Mouse (Mus musculus) hematopoietic stem cell, adult 5-6 weeks (primary cell): ENCODE measurements around the gene Nipsnap3a. TPM values are rescaled to one million over a fixed set of nuclear protein-coding genes. Genes with fewer than 3 reads are reported as not detected.

Experiments
- ATAC-seq, 2 experiments: fragments of 125-278 bp in 1 of 2; replicated peaks in 1 of 2; 2 replicates each; pipeline ENCODE4 v1.8.0; 2016 to 2017; ENCODE audit warnings: inconsistent platforms in 2 of 2, mild to moderate bottlenecking in 2 of 2, moderate number of reproducible peaks in 2 of 2, low read depth in 1 of 2, moderate TSS enrichment in 1 of 2; ENCODE audit not compliant: low FRiP score in 2 of 2, poor library complexity in 2 of 2, severe bottlenecking in 2 of 2, insufficient read depth in 1 of 2, low TSS enrichment in 1 of 2
- total RNA-seq: library from RNA; stranded (forward); fragments of 172-1452, 232-1000 nt; gene quantifications from 2 replicates; pipeline ENCODE4 v1.2.3, GENCODE M21; 2017

Gene Nipsnap3a
- not detected in 2 replicates for total RNA-seq

GRCm38 (mm10) chr4:52989248-52989647 is at the start of gene Nipsnap3a:
Gene Nipsnap3a, plus strand, starts transcription at chr4:52989272.
- peak; percentile 42 to 56; a peak in 2 of 4 replicates for ATAC-seq

GRCm38 (mm10) chr4:52946665-52947064 is 42.4 kb upstream of the Nipsnap3a start:
- ATAC-seq, result no peak

DNA sequence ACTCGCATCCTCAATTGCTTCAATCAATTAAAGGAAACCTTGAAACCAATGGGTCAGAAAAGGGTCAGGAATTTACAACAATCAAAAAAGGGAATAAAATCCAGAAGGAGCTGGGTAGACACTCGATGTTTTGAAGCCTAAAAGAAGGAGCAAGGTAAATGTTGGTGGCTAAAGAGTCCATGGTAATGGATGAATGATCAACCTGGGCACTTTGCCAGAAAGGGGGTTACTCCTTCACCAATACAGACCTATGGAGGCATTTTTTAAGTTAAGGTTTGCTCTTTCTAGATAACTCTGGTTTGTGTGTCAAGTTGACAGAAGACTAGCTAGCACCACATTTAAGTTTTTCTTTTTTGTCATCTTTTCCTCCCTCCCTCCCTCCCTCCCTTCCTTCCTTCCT is 40.1 kb upstream of the Nipsnap3a start:
- ATAC-seq, result no peak

GRCm38 (mm10) chr4:52958693-52959092 is 30.4 kb upstream of the Nipsnap3a start:
- ATAC-seq, result peak; percentile 45 to 75; a peak in 3 of 4 replicates

DNA sequence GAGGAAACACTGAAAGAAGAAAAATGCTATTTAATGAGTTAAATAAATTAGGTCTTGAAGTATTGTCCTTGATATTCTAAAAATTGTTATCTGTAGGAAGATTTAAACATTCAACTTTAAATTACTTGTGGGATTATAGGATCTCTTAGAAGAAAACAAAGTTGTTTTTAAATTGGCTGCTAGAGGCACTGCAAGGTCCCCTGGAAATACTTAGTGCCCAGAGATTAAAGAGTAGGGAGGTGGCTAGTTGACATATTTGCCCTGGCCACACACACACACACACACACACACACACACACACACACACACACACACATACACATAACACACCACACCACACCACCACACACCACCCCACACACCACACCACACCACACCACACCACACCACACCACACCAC is 24.8 kb upstream of the Nipsnap3a start, which contains the start of gene Olfr270:
Gene Olfr270 (plus strand): TSS at position 301 of the 400 bp plus-strand sequence.
- no peak for ATAC-seq

- peak; percentile 56 to 60; a peak in 3 of 4 replicates for ATAC-seq
Observed at GRCm38 (mm10) chr4:52985216-52985615, 3.9 kb upstream of the Nipsnap3a start.

- no peak for ATAC-seq
Observed at GRCm38 (mm10) chr4:52986266-52986665, 2.8 kb upstream of the Nipsnap3a start.

DNA sequence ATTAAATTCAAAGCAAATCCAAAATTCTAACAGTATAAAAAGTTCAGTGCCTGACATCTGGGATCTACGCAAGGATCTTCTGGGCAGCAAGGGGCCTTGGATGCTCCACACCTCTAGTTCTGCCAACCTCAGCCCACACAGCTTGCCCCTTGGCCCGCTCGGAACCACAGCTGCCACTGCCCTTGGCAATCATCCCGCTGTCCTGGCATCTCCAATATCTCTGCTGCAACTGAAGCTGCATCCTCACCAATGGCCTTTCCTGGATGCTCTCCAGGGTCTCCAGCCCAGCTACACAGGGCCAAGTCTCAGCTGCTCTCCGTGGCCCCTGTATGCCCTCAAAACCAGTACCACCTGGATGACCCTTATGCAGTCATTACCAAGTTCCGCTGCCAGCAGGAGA is 10.4 kb downstream of the Nipsnap3a start:
- no peak for ATAC-seq

DNA sequence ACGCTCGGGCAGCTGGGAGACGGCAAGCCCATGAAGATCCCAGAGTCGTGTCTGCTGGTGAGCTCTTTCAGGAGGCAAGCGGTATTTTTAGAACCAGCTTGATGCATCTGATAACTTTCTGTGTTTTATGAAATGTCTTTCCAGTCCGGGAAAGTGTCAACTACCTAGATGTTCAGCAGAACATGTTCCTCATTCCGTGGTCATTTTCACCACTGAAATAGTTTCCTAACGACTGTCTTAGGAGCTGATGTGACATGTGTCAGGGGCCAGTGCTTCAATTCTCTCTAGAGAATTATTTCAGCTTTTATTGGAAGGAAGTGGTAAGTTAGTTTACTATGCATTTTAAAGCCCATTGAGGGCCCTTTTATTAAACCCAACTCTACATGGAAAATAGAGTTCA is 11.1 kb downstream of the Nipsnap3a start:
- ATAC-seq, result peak; percentile 53 to 59; a peak in 3 of 4 replicates

GRCm38 (mm10) chr4:53009183-53009582 is 20.1 kb downstream of the Nipsnap3a start:
- ATAC-seq, result no peak

GRCm38 (mm10) chr4:53009871-53010270 is 20.8 kb downstream of the Nipsnap3a start:
- no peak for ATAC-seq

GRCm38 (mm10) chr4:53011732-53012361 is 22.8 kb downstream of the Nipsnap3a start, which contains the start of gene Nipsnap3b:
Gene Nipsnap3b, plus strand, starts transcription at chr4:53011880.
- ATAC-seq, result peak; percentile 94 to 95

DNA sequence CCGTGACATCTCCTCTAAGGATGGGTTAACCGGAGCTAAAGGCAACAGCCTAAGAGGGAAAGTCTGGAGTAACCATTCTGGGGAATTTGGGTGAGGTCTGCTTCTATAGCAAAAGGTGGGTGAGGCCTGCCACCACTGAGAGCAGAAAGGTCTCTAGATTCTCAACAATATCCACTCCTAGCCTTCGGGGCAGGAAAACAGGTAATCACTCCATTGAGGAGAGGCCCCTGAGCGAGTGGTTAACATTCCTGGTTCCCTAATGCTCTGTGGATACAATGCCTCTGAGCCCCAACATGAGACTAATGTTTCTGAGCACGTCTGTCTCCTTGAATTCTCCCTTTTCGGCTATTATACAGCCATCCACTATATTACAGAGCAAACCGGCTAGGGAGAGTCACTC is 25.3 kb downstream of the Nipsnap3a start:
- ATAC-seq, result no peak

- ATAC-seq, result no peak
Observed at GRCm38 (mm10) chr4:53015024-53015423, 26.0 kb downstream of the Nipsnap3a start.

- no peak for ATAC-seq
Observed at GRCm38 (mm10) chr4:53018392-53018791, 29.3 kb downstream of the Nipsnap3a start.

DNA sequence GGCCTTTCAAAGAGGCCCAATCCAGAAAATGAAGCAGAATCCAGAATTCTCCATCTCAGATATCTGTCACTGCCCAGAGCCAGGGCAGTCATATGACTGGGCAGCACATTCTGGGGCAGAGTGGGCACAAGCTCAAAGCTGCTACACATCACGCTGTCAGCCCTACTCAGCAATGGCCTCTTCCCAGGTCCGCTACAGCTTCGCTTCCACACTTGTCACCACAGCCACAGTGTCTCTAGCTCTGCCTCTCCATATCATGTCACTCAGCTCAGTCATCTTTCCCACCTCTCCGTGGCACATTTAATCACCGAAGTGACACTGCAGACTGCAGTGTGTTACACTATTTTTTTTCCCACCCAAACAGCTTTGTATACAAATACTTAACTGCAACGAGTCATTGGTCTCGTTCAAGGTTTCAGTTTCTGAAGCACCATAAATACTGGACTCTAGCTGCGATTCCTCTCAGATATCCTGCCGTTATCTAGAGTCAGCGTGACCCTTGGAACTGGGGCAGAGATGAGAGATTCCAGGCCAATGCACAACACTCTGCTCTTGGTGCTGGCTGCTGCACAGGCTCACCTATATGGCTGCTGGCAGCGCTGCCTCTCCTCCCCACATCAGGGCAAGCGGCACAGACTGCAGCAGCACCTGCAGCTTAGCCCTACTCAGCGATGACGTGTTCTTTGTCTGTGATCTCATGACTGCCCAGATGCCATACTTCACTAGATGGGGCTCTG is 34.3 kb downstream of the Nipsnap3a start:
- no peak for ATAC-seq

- ATAC-seq, result no peak
Observed at GRCm38 (mm10) chr4:53024397-53024796, 35.3 kb downstream of the Nipsnap3a start.

GRCm38 (mm10) chr4:53027811-53028210 is 38.7 kb downstream of the Nipsnap3a start:
- no peak for ATAC-seq
